Mouse (Mus musculus): ENCODE results near the gene Wnt3a. TPM values are rescaled to one million over a fixed set of nuclear protein-coding genes. Genes with fewer than 3 reads are reported as not detected.
"Not testable (repeated sequence)": the region's sequence is repeated elsewhere in the genome, so short reads cannot be mapped to it uniquely, and the experiment has no call there.

Gene Wnt3a
- polyA plus RNA-seq, 1 experiment from 2014 or later: 0.15 TPM

DNA sequence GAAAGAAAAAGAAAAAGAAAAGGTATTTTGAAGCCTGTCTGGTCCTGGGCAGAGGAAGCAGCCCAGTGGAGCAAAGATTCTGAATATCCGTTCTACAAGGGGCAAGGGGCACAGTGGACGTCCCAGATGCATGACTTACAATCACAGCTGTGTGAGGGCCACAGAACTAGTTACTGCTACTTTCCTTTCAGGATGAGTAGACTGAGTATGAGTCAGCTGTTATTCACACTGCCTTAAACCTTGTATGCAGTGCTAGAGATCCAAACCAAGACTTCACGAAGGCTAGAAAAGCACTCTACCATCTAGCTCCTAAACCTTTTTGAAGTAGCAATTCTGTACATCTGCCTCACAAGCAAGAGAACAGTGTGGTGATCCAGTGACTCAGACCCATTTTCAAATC lies 64.3 kb downstream of the Wnt3a start:
- Histone ChIP-seq H3K4me1 (peaks cover 48% of the 10 kb centered on the region), H3K9me3 (no peaks in the 10 kb centered on the region), H3K4me3 (replicated peaks) (peak overlapping the region; percentile 98), H3K36me3 (no peaks in the 10 kb centered on the region), H3K4me2 (peak overlapping the region; percentile 71), H3K27me3 (replicated peaks) (no peaks in the 10 kb centered on the region), H3K27ac (peak overlapping the region; percentile 94; the same call in 1 of the 2 replicates), H3K9ac (peak overlapping the region; percentile 99; the same call in 1 of the 2 replicates)
- 24% methylated on average over 3 of the region's 3 CpGs for WGBS
- ATAC-seq (ENCODE audit: insufficient read depth, low FRiP score, low read depth): no peak

DNA sequence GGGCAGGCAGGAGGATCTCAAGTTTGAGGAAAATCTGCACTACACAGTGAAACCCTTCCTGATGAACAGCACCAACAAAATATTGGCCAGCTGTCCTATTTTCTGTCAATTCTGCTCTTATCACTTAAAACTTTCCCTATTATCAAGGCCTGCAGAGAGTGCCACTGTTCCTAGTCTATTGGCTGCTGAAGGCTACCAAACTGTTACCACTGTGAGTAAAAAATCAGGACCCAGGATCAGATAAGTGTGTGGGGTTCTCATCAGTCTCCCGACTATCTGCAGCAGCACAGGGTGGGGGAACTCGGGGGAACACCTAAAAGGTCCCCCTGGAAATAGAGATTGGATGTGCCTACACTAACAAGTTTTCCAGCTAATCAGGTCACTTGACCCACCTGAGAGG lies 65.4 kb downstream of the Wnt3a start:
- Histone ChIP-seq H3K36me3 (0 out of 2 replicates have a peak, but pooled peaks cover 3% of the 10 kb centered on the region), H3K9me3 (no peaks in the 10 kb centered on the region), H3K27me3 (replicated peaks) (no peaks in the 10 kb centered on the region), H3K27ac (no peak overlapping the region), H3K4me1 (peaks cover 55% of the 10 kb centered on the region), H3K9ac (no peak overlapping the region), H3K4me3 (replicated peaks) (no peak overlapping the region; the same call in 1 of the 2 replicates), H3K4me2 (peak overlapping the region; percentile 71)
- WGBS: 56% methylated on average over 2 of the region's 2 CpGs
- ATAC-seq (ENCODE audit: insufficient read depth, low FRiP score, low read depth): no peak

DNA sequence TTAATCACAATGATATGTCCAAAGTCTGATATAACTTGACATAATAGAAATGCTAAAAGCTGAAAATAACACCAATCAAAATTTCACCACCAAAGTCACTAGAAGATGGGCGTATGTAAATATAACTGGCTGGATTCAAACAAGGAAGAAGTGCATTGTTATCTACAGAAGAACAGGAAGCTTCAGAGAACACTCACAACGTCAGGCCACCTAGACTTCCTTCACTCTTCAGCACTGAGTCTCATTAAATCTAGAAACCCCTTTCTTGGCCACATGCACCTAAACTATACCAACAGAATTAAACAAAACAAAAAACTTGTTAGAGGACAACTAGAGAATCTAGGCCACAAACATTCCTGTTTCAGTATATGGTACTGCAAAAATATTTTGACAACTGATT lies 66.1 kb downstream of the Wnt3a start:
- Histone ChIP-seq H3K4me2 (peak overlapping the region; percentile 71; the same call in 1 of the 2 replicates), H3K9me3 (no peaks in the 10 kb centered on the region), H3K9ac (no peak overlapping the region), H3K36me3 (0 out of 2 replicates have a peak, but pooled peaks cover 5% of the 10 kb centered on the region), H3K27ac (no peak overlapping the region), H3K4me3 (replicated peaks) (no peak overlapping the region), H3K27me3 (replicated peaks) (no peaks in the 10 kb centered on the region), H3K4me1 (peaks cover 55% of the 10 kb centered on the region)
- WGBS: 42% methylated on average over 2 of the region's 2 CpGs
- ATAC-seq (ENCODE audit: insufficient read depth, low FRiP score, low read depth): no peak

DNA sequence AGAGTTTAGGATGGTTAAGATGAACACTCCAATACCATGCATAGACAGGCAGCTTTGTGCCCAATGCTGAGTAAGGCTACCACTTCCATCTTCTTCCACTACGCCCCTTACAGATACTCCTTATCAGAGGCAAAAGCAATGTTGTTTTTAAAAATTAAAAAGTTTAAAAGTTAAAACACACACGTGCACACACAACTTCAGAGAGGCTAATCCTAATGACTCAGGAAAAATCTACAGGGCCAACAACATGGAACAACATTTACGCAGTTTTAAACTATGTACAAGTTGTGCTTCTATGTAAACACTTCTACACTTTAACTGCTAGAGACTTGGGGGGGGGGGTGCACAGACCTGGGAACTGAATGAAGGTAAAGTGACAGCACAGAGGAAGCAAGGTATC lies 66.5 kb downstream of the Wnt3a start:
- H3K27me3 ChIP-seq (replicated peaks): no peaks in the 10 kb centered on the region
- H3K36me3 ChIP-seq: 0 out of 2 replicates have a peak, but pooled peaks cover 5% of the 10 kb centered on the region
- H3K4me3 ChIP-seq (replicated peaks): no peak overlapping the region
- no peak for ATAC-seq (ENCODE audit: insufficient read depth, low FRiP score, low read depth)
- no peak overlapping the region for H3K9ac ChIP-seq
- H3K27ac ChIP-seq: no peak overlapping the region
- WGBS: 76% methylated on average over 3 of the region's 3 CpGs
- H3K9me3 ChIP-seq: no peaks in the 10 kb centered on the region
- 0 out of 2 replicates have a peak overlapping the region, but pooled peaks have one; percentile 71 for H3K4me2 ChIP-seq
- peaks cover 56% of the 10 kb centered on the region for H3K4me1 ChIP-seq

DNA sequence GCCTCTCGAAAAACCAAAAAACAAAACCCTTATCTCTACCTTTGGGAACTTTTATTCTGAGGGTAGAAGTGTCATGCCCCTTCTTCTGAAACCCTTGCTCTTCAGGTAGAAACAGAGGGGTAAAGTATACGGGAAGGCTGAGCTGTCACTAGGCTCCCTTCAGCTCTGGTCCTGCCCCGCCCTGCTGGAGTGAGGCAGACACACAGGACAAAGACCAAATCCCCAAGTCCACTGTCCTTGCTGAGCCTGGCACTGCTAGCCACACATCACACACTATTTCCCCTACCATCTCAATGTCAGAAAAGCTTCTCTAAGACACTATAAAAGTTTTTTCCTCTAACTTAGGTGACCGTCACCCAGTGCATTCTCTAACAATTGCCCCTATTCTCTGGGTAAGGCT lies 68.2 kb downstream of the Wnt3a start:
- Histone ChIP-seq H3K4me3 (replicated peaks) (no peak overlapping the region), H3K27me3 (replicated peaks) (no peaks in the 10 kb centered on the region), H3K9ac (no peak overlapping the region), H3K9me3 (no peaks in the 10 kb centered on the region), H3K4me1 (peaks cover 61% of the 10 kb centered on the region), H3K27ac (no peak overlapping the region), H3K4me2 (no peak overlapping the region), H3K36me3 (0 out of 2 replicates have a peak, but pooled peaks cover 5% of the 10 kb centered on the region)
- no peak for ATAC-seq (ENCODE audit: insufficient read depth, low FRiP score, low read depth)
- WGBS: 87% methylated on average over 4 of the region's 4 CpGs

DNA sequence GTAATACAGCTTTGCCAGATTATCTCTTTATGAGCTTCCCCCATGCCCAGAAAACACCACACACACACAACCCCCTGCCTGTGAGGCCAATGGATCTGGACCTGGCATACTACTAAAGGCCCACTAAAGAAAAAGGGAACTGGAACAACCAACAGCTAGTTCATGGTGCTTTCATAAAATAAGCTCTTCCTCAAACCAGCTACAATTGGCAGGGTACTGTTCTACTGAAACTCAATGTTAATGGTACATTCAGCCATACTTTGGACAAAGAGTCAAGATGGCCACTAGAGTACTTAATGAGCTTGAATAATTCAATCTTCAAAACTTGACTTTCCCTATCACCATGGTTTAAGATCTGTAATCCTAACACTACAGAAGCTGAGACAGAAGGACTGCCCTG lies 68.9 kb downstream of the Wnt3a start:
- Histone ChIP-seq H3K27me3 (replicated peaks) (no peaks in the 10 kb centered on the region), H3K4me3 (replicated peaks) (no peak overlapping the region), H3K9me3 (no peaks in the 10 kb centered on the region), H3K4me1 (peaks cover 58% of the 10 kb centered on the region), H3K27ac (no peak overlapping the region), H3K9ac (no peak overlapping the region), H3K4me2 (no peak overlapping the region), H3K36me3 (0 out of 2 replicates have a peak, but pooled peaks cover 5% of the 10 kb centered on the region)
- ATAC-seq (ENCODE audit: insufficient read depth, low FRiP score, low read depth): no peak

DNA sequence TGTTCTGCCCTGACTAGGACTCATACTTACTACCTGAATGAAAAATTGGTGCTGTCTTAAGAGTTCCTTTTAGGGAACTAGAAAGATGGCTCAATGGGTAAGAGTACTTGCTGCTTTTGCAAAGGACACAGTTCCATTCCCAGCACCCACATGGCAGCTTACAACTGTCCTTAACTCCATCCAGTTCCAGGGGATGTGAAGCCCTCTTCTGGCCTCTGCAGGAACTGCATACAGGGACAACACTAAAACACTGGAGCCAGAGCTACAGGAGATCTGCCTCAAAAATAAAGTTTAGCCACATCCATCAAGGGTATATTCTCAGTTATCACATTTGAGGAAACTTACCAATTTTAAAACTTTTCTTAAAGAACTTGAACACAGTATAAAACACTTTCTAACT lies 71.5 kb downstream of the Wnt3a start:
- Histone ChIP-seq H3K4me2 (peak overlapping the region; percentile 25), H3K36me3 (0 out of 2 replicates have a peak, but pooled peaks cover 5% of the 10 kb centered on the region), H3K27ac (peak overlapping the region; percentile 59), H3K4me1 (peaks cover 43% of the 10 kb centered on the region), H3K27me3 (replicated peaks) (no peaks in the 10 kb centered on the region), H3K9me3 (no peaks in the 10 kb centered on the region), H3K9ac (no peak overlapping the region), H3K4me3 (replicated peaks) (no peak overlapping the region)
- no peak for ATAC-seq (ENCODE audit: insufficient read depth, low FRiP score, low read depth)

DNA sequence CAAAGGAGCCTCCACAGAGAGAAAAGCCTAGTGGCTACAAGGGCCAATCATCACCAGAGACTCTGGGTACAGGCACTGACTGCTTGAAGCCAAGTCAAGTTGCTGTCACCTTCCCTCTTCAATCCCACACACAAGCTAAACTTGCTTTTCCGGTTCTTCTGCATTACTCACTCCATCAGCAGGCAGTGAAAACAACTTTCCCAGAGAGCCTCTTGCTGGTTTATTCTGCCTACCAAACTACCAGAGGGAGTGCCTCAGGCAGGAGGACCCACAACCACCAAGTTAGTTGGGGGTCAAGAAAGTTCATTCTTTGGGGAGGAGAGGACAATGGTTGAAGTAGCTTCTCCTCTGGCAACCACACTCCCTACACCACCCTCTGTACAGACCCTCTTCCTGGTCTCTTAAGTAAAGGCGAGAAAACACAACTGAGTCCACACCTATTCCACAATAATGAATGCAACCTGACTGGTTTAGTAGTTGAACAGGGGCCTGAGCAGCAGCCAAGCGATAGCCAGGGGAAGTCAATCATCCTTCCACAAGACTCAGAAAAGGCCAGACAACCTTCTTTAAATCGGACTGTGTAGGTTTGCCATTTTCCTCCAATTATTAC lies 72.1 kb downstream of the Wnt3a start:
- WGBS: 71% methylated on average over 4 of the region's 4 CpGs
- peak overlapping the region; percentile 25 for H3K4me2 ChIP-seq

DNA sequence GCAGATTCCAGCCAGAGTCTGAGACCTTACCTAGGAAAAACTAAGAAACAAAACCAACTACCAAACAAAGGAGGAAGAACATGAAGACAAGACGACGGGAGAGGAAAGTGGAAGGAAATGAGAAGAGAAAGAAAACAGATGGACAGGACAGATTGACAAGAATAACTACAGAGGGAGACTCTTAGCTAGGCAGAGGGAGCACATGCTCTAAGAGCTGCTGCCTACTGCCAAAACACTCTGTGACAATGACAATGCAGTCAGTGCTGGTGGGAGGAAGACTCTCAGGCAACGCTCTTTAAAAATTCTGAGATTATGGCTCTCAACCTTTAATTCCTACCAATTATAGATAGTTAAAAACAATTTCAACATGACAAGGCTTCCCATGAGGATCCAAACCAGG lies 73.6 kb downstream of the Wnt3a start:
- ATAC-seq (ENCODE audit: insufficient read depth, low FRiP score, low read depth): no peak
- no peak overlapping the region for H3K4me3 ChIP-seq (replicated peaks)
- no peak overlapping the region for H3K9ac ChIP-seq
- no peaks in the 10 kb centered on the region for H3K27me3 ChIP-seq (replicated peaks)
- no peak overlapping the region for H3K4me2 ChIP-seq
- H3K36me3 ChIP-seq: peaks cover 6% of the 10 kb centered on the region; the same call in 1 of the 2 replicates
- H3K27ac ChIP-seq: no peak overlapping the region
- no peaks in the 10 kb centered on the region for H3K9me3 ChIP-seq
- peaks cover 27% of the 10 kb centered on the region for H3K4me1 ChIP-seq
- WGBS: 78% methylated on average over 3 of the region's 3 CpGs

More for the DNA sequence above, 72.1 kb downstream of the Wnt3a start:
- Histone ChIP-seq H3K4me3 (replicated peaks) (no peak overlapping the region), H3K27me3 (replicated peaks) (no peaks in the 10 kb centered on the region), H3K27ac (peak overlapping the region; percentile 59), H3K9ac (no peak overlapping the region), H3K4me1 (peaks cover 38% of the 10 kb centered on the region), H3K36me3 (0 out of 2 replicates have a peak, but pooled peaks cover 5% of the 10 kb centered on the region), H3K9me3 (no peaks in the 10 kb centered on the region)
- peak; percentile 77 for ATAC-seq (ENCODE audit: insufficient read depth, low FRiP score, low read depth)

DNA sequence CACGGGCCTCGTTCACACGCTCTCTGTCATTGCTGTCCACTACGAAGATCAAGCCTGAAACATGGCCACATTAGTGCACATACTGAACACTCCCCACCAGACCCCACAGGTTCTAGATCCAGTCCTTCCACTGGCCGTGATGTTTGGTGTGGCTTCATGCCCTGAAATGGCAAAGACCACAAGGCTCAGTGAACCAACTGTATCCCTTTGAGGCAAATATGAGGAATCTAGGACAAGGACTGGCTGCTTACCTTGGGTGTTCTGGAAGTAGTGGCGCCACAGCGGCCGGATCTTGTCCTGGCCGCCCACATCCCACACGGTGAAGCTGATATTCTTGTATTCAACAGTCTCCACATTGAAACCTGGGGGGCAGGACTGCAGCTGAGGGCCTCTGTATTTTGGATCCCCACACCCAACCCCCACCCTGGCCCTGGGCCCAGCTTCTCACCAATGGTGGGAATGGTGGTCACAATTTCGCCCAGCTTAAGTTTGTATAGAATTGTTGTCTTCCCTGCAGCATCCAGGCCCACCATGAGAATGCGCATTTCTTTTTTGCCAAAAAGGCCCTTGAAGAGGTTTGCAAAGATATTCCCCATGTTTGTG lies 77.6 kb downstream of the Wnt3a start:
- peaks cover 21% of the 10 kb centered on the region for H3K4me1 ChIP-seq
- peaks cover 23% of the 10 kb centered on the region for H3K36me3 ChIP-seq
- H3K27me3 ChIP-seq (replicated peaks): no peaks in the 10 kb centered on the region
- no peak overlapping the region for H3K4me2 ChIP-seq
- no peaks in the 10 kb centered on the region for H3K9me3 ChIP-seq
- no peak overlapping the region for H3K27ac ChIP-seq
- no peak for ATAC-seq (ENCODE audit: insufficient read depth, low FRiP score, low read depth)
- no peak overlapping the region for H3K4me3 ChIP-seq (replicated peaks)
- WGBS: 91% methylated on average over 12 of the region's 12 CpGs
- no peak overlapping the region for H3K9ac ChIP-seq

DNA sequence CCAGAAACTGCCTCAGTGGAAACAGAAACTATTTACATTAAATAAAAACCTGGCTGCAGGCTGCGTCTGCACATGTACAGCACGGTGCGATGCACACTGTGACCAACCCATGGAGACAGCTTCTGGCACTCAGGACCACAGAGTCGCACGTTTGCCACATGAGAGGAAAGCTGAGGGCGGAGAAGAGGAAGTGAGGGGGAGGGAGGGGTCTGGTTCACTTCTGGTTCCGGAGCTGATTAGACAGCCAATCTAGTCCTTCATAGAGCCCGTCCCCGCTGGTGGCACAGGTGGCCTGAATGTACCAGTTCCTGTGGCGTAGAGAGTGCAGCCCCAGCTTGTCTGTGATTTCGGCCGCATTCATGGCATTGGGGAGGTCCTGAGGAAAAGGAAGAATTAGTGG lies 78.2 kb downstream of the Wnt3a start:
- not testable (repeated sequence) for H3K4me2 ChIP-seq; H3K9me3 ChIP-seq; ATAC-seq (ENCODE audit: insufficient read depth, low FRiP score, low read depth); H3K27ac ChIP-seq; H3K4me3 ChIP-seq (replicated peaks); H3K27me3 ChIP-seq (replicated peaks); H3K9ac ChIP-seq
- 73% methylated on average over 12 of the region's 12 CpGs for WGBS
- Histone ChIP-seq H3K4me1 (peaks cover 22% of the 10 kb centered on the region), H3K36me3 (peaks cover 23% of the 10 kb centered on the region)

DNA sequence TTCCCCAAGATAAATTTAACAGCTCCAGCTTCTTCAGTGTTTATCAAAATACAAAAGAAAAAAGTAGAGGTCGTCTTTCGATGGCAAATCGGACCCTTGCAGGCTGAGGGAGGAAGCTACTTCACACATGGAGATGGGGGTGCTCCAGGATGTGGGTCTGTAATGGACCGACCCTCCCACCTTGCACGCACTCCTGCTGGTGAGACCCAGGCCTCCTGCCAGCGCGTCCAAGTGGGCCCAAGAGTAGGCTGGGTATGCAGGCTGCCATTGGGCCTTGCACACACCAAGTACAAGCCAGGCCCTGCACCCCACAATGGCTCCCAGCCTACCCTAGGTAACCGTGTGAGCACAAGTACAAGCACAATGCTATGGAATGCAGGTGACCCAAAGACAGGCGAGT lies 79.0 kb downstream of the Wnt3a start:
- H3K9me3 ChIP-seq; H3K9ac ChIP-seq; H3K4me2 ChIP-seq; H3K27me3 ChIP-seq (replicated peaks); ATAC-seq (ENCODE audit: insufficient read depth, low FRiP score, low read depth); H3K4me3 ChIP-seq (replicated peaks); H3K27ac ChIP-seq: not testable (repeated sequence)
- Histone ChIP-seq H3K4me1 (peaks cover 22% of the 10 kb centered on the region), H3K36me3 (peaks cover 23% of the 10 kb centered on the region)
- 86% methylated on average over 9 of the region's 9 CpGs for WGBS

Measured in stomach, embryonic 15.5 days (tissue).